Mouse (Mus musculus) cerebellum, adult 2 months (tissue): Measurements from ENCODE around the gene Acacb.

Source experiments
- CTCF ChIP-seq: fragments of 200-500 bp; IDR thresholded peaks from 2 replicates; pipeline ENCODE4 v1.5.1; 2011; ENCODE audit warnings: low read depth, mild to moderate bottlenecking, control low read depth, low read length, moderate library complexity, borderline replicate concordance; ENCODE audit not compliant: insufficient read depth
- POLR2A ChIP-seq: fragments of 200-500 bp; IDR thresholded peaks from 2 replicates; pipeline ENCODE4 v1.6.1; 2011; ENCODE audit warnings: low read length, control low read depth, borderline replicate concordance; ENCODE audit not compliant: insufficient read depth

DNA sequence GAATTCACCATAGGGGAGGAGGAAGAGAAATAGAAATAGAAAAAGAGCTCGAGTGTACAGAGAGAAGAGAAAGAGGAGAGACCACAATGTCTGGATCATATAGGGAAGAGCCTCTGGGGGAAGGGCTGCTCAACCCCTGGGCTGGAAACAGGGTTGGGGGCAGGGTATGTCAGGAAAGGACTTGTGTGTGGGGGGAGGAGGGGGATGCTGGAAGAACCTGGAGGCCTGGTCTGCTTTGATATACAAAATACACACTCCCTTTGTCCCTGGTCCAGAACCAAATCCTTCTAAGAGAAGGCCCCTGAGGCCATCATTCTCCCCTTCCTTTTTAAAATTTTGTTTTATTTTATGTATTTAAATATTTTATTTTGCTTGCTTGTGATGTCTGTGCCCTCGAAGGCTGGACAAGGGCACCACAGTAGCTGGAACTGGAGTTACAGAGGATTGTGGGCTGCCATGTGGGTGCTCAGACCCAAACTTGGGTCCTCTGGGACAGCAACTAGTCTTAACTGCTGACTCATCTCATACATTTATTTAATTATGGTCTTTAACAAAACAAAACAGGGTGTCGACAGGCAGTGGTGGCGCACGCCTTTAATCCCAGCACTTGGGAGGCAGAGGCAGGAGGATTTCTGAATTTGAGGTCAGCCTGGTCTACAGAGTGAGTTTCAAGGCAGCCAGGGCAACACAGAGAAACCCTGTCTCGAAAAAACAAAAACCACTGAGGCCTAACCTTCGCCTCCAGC lies 19.7 kb upstream of the Acacb start:
- no peak for TF ChIP-seq CTCF
- no peak for TF ChIP-seq POLR2A
